18 mouse cellular contexts compared by ENCODE assay signal in genomic region chr11:76445459-76445858, GRCm38 (mm10). TPM values are rescaled to one million over a fixed set of nuclear protein-coding genes. Genes with fewer than 3 reads are reported as not detected.
A peak's percentile ranks its signal among the peaks of the same experiment; 100 is the strongest.
DNase-seq lines count a peak whose midpoint lies in the region; ATAC-seq and TF ChIP-seq lines count a peak whose summit lies in the region.
"Had no signal": no experiment of that assay in that cellular context is flagged by ENCODE, and none has a peak within 500 bp of the region (broad histone marks: within the 10 kb centered on the region; RNA-seq: fewer than 3 reads in every experiment).

No protein-coding gene starts in this region.

- no peaks in the 10 kb centered on the region for H3K9me3 ChIP-seq in heart, embryonic 10.5 days
- H3K9me3 ChIP-seq in heart, embryonic 11.5 days (replicated peaks; ENCODE audit: control insufficient read depth, low read length), result no peaks in the 10 kb centered on the region
- no peaks in the 10 kb centered on the region for H3K9me3 ChIP-seq in embryonic facial prominence, embryonic 13.5 days
- H3K9me3 ChIP-seq in limb, embryonic 14.5 days (ENCODE audit: control insufficient read depth, low read length), result no peaks in the 10 kb centered on the region
- H3K9me3 ChIP-seq: liver, embryonic 13.5 days; neural tube, embryonic 13.5 days had no signal

- H3K27me3 ChIP-seq in heart, embryonic 10.5 days (ENCODE audit: insufficient read depth, poor library complexity, severe bottlenecking), result no peaks in the 10 kb centered on the region
- H3K27me3 ChIP-seq in heart, embryonic 11.5 days (ENCODE audit: control insufficient read depth, insufficient read depth, low read length), result no peaks in the 10 kb centered on the region
- H3K27me3 ChIP-seq in embryonic facial prominence, embryonic 13.5 days, result no peaks in the 10 kb centered on the region
- no peaks in the 10 kb centered on the region for H3K27me3 ChIP-seq in limb, embryonic 14.5 days (ENCODE audit: control insufficient read depth, insufficient read depth, low read length)
- H3K27me3 ChIP-seq: liver, embryonic 13.5 days; neural tube, embryonic 13.5 days had no signal

- no peak for TF ChIP-seq POLR2A in brain, embryonic 14.5 days (IDR thresholded peaks at IDR 0.05; ENCODE audit: borderline replicate concordance, extremely low read depth, insufficient read depth, insufficient read length, poor library complexity, severe bottlenecking)
- no peak for TF ChIP-seq POLR2A in limb, embryonic 14.5 days (IDR thresholded peaks at IDR 0.05; ENCODE audit: borderline replicate concordance, extremely low read depth, insufficient read depth, insufficient read length)

- no peak overlapping the region for H3K4me2 ChIP-seq in heart, embryonic 11.5 days
- H3K4me2 ChIP-seq in embryonic facial prominence, embryonic 13.5 days, result no peak overlapping the region
- H3K4me2 ChIP-seq in limb, embryonic 14.5 days (replicated peaks; ENCODE audit: low read depth, low read length, severe bottlenecking), result no peak overlapping the region
- H3K4me2 ChIP-seq: neural tube, embryonic 13.5 days had no signal

- no peak overlapping the region for H3K4me3 ChIP-seq in heart, embryonic 10.5 days
- H3K4me3 ChIP-seq in heart, embryonic 11.5 days (ENCODE audit: low read depth, low read length), result no peak overlapping the region
- no peak overlapping the region for H3K4me3 ChIP-seq in embryonic facial prominence, embryonic 13.5 days
- no peak overlapping the region for H3K4me3 ChIP-seq in limb, embryonic 14.5 days (replicated peaks; ENCODE audit: low read length)
- H3K4me3 ChIP-seq: heart, adult 2 months; liver, embryonic 13.5 days; neural tube, embryonic 13.5 days had no signal

- no peak for TF ChIP-seq CTCF in brain, embryonic 14.5 days (IDR thresholded peaks at IDR 0.05; ENCODE audit: borderline replicate concordance, extremely low read depth, insufficient read depth, insufficient read length)

- H3K4me1 ChIP-seq in heart, embryonic 10.5 days, result peaks cover 69% of the 10 kb centered on the region
- peaks cover 32% of the 10 kb centered on the region for H3K4me1 ChIP-seq in heart, embryonic 11.5 days (ENCODE audit: control insufficient read depth, insufficient read depth, low read length)
- peaks cover 77% of the 10 kb centered on the region for H3K4me1 ChIP-seq in embryonic facial prominence, embryonic 13.5 days
- H3K4me1 ChIP-seq in limb, embryonic 14.5 days (ENCODE audit: control insufficient read depth, insufficient read depth, low read length), result peaks cover 61% of the 10 kb centered on the region

- H3K36me3 ChIP-seq in heart, embryonic 10.5 days, result peaks cover 41% of the 10 kb centered on the region
- 0 out of 2 replicates have a peak, but pooled peaks cover 2% of the 10 kb centered on the region for H3K36me3 ChIP-seq in heart, embryonic 11.5 days (ENCODE audit: control insufficient read depth, insufficient read depth, low read length)
- H3K36me3 ChIP-seq in embryonic facial prominence, embryonic 13.5 days, result peaks cover 29% of the 10 kb centered on the region
- peaks cover 21% of the 10 kb centered on the region for H3K36me3 ChIP-seq in limb, embryonic 14.5 days (ENCODE audit: control insufficient read depth, insufficient read depth, low read length)
- H3K36me3 ChIP-seq: liver, embryonic 13.5 days had no signal

- WGBS in heart, embryonic 10.5 days, result 44% methylated on average over 8 of the region's 8 CpGs
- 54% methylated on average over 8 of the region's 8 CpGs for WGBS in heart, embryonic 11.5 days (ENCODE audit: insufficient replicate concordance)
- WGBS in embryonic facial prominence, embryonic 13.5 days, result 19% methylated on average over 8 of the region's 8 CpGs
- WGBS in limb, embryonic 14.5 days, result 19% methylated on average over 8 of the region's 8 CpGs

- peak overlapping the region; percentile 44; the same call in 1 of the 2 replicates for H3K27ac ChIP-seq in heart, embryonic 10.5 days
- H3K27ac ChIP-seq in heart, embryonic 11.5 days (ENCODE audit: low read depth, low read length), result no peak overlapping the region
- peak overlapping the region; percentile 73 for H3K27ac ChIP-seq in embryonic facial prominence, embryonic 13.5 days
- peak overlapping the region; percentile 40; the same call in 1 of the 2 replicates for H3K27ac ChIP-seq in limb, embryonic 14.5 days (replicated peaks; ENCODE audit: low read depth, low read length)
- H3K27ac ChIP-seq: heart, adult 2 months; liver, embryonic 13.5 days; stomach, postnatal 0 days had no signal

- DNase-seq in heart, embryonic 10.5 days (ENCODE audit: low spot score), result no peak
- DNase-seq in brain, embryonic 14.5 days (ENCODE audit: low read depth), result peak; percentile 24
- no peak for DNase-seq in limb, embryonic 14.5 days (ENCODE audit: low spot score)
- no peak for DNase-seq in cerebellum, adult 11-12 months
- DNase-seq in kidney, postnatal 10 days, result no peak
- DNase-seq: adrenal gland, adult 2 months; cerebellum, adult 11 months; forebrain, postnatal 0 days; heart, adult 2 months; heart, postnatal 14 days; kidney, adult 2 months; kidney, postnatal 25 days; liver, embryonic 13.5 days; right cerebral cortex, postnatal 25 days had no signal

- no peak overlapping the region for H3K9ac ChIP-seq in heart, embryonic 11.5 days (ENCODE audit: low read depth, low read length)
- no peak overlapping the region for H3K9ac ChIP-seq in embryonic facial prominence, embryonic 13.5 days
- no peak overlapping the region for H3K9ac ChIP-seq in limb, embryonic 14.5 days (ENCODE audit: low read depth, low read length, severe bottlenecking)
- H3K9ac ChIP-seq: forebrain, postnatal 0 days; liver, embryonic 13.5 days; neural tube, embryonic 13.5 days had no signal

- no peak for ATAC-seq in heart, embryonic 11.5 days (replicated peaks; ENCODE audit: insufficient number of reproducible peaks, low FRiP score, low TSS enrichment)
- no peak for ATAC-seq in embryonic facial prominence, embryonic 13.5 days (ENCODE audit: insufficient number of reproducible peaks, insufficient read depth, low FRiP score, low TSS enrichment, low read depth)
- no peak for ATAC-seq in limb, embryonic 14.5 days (ENCODE audit: low FRiP score, low read depth)
- ATAC-seq: forebrain, postnatal 0 days had no signal

RNA-seq across cellular contexts. Expression of gene Timm22, which starts 38.7 kb away (rescaled TPM):
- 120 and 129 TPM in 2 replicates for polyA plus RNA-seq in heart, embryonic 10.5 days (2016; fragmentation: Nextera tagmentation; extraction: Ambion mirVana)
- 108 and 110 TPM in 2 replicates for polyA plus RNA-seq in heart, embryonic 11.5 days (2014; fragmentation: Nextera tagmentation; extraction: Ambion mirVana)
- polyA plus RNA-seq in brain, embryonic 14.5 days (2012; rRNA removed), result 32.5 and 36.8 TPM in 2 replicates
- polyA plus RNA-seq in embryonic facial prominence, embryonic 13.5 days (2015; fragmentation: Nextera tagmentation; extraction: Ambion mirVana), result 111 and 130 TPM in 2 replicates
- polyA plus RNA-seq in limb, embryonic 14.5 days (2012; rRNA removed), result 34.8 and 38.5 TPM in 2 replicates
- 125 and 128 TPM in 2 replicates for polyA plus RNA-seq in limb, embryonic 14.5 days (2014; fragmentation: Nextera tagmentation; extraction: Ambion mirVana)

RNA-seq across cellular contexts. Expression of gene Nxn, which starts 46.5 kb away (rescaled TPM):
- 27.9 and 34.5 TPM in 2 replicates for polyA plus RNA-seq in heart, embryonic 10.5 days (2016; fragmentation: Nextera tagmentation; extraction: Ambion mirVana)
- 21.6 and 24.8 TPM in 2 replicates for polyA plus RNA-seq in heart, embryonic 11.5 days (2014; fragmentation: Nextera tagmentation; extraction: Ambion mirVana)
- 33.9 and 40.9 TPM in 2 replicates for polyA plus RNA-seq in brain, embryonic 14.5 days (2012; rRNA removed)
- 76.8 and 77.6 TPM in 2 replicates for polyA plus RNA-seq in embryonic facial prominence, embryonic 13.5 days (2015; fragmentation: Nextera tagmentation; extraction: Ambion mirVana)
- 69.9 and 74.4 TPM in 2 replicates for polyA plus RNA-seq in limb, embryonic 14.5 days (2012; rRNA removed)
- 78.1 TPM in 2 replicates for polyA plus RNA-seq in limb, embryonic 14.5 days (2014; fragmentation: Nextera tagmentation; extraction: Ambion mirVana)
